Mouse (Mus musculus): ENCODE measurements at regions not wholly inside any gene's neighbourhood (a gene's known extent, or its start where the extent isn't known, plus 50 kb on each side); places are given as distances from the start of the nearest gene placed in this dataset.
A peak's percentile ranks its signal among the peaks of the same experiment; 100 is the strongest.

DNA sequence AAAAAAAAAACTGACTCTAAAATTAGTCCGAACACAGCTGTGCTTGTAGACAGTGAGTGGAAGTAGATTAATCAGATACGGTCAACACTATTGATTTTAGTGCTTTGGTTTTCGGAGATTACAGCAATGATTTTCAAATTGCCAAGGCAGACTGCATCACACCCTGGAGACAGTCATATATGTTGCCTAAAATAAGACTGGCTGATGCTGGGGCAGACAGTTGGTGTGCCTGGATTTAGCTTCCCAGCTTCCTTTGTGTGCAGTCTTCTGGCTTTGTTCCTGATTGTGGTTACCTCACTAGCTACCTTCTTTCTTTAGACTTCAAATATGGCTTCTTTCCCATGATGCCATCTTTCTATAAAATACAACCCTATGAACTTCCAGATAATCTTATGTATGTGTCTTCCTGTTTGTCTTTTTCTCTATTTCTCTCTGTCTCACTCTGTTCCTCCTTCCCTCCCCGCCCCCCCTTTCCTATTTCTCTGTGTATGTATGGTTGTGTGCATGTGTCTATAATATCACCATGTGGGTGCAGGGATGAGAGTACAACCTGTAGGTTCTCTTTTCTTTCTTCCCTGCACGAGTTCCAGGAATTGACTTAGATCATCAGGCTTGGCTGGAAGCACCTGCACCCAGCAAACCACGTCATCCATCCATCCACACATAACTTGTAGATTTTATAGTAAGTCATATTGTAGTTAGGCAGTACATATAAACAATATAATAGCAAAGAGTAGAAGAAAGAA is 199.7 kb upstream of the Gm9008 start:
- peak in 1 of 2 experiments; percentile 9 for DNase-seq (ENCODE audit: low spot score in 2 of 2)

DNA sequence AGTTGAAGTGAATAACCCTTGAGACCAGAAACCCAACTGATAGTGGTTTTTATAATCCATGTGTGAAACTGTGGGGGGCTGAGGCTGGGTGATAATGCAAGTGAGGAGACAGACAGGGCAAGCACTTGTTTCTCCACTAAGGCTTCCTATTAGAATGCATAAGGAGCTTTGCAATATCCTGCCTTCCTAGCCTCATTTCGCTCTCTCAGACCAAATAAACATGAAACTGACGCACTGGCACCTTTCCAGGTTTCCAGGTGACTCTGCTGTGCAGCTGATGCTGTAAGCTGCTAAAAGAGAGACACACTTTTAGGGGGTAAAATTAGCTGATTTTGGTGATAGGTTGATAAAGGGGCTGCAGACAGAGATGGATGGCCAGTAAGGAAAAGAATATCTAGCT is 191.2 kb upstream of the Gm9008 start:
- DNase-seq (ENCODE audit: low spot score in 2 of 2), result no peak

DNA sequence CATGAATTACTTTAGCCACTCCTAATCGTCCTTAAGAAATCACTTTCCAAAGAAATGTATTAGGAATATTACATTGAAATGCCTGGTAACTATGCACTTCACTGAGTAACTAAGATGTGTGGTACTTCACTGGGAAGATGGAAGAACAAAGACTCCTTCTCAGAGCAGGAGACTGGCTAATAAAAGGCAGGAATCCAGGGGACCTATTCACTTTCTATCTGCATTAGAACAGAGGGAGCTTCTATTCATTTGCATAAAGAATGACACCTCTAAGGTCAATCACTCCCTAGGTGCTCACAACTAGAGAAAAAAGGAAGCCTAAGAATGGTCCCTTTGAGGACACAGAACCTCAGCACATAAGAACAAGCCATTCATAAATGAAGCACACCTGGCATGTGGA is 142.0 kb upstream of the Gm9008 start:
- DNase-seq (ENCODE audit: low spot score in 2 of 2), result no peak

DNA sequence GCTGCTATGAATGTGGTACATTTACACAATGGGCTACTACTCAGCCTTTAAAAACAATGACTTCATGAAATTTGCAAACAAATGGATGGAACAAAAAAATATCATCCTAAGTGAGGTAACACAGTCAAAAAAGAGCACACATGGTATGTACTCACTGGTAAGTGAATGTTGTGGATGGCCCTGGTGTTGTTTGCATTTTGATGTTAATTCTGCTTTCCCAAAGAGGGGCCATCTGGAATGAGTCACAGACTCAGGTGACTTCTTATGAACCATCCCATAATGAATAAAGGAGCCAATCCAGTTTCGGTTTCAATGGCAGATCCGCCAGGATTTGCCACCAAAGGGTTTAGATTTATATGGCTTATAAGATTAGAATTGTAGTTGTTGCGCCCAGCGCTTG is 130.8 kb upstream of the Gm9008 start:
- DNase-seq (ENCODE audit: low spot score in 2 of 2), result no peak

DNA sequence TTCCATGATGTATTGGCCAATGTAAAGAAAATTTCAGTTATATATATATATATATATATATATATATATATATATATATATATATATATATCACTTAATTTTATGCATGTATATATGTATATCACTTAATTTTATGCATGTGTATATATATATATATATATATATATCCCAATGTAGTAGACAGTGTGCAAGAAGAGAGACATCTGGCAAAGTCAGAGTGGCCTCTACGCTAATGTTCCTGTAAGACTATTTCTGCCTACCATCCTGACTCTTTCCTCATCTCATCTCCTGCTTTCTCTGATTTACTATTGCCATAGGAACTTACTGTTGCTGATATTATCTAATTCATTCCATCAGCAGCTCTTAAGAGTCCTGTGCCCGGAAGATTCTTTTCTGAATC is 123.9 kb upstream of the Gm9008 start:
- no peak for DNase-seq (ENCODE audit: low spot score in 2 of 2)

DNA sequence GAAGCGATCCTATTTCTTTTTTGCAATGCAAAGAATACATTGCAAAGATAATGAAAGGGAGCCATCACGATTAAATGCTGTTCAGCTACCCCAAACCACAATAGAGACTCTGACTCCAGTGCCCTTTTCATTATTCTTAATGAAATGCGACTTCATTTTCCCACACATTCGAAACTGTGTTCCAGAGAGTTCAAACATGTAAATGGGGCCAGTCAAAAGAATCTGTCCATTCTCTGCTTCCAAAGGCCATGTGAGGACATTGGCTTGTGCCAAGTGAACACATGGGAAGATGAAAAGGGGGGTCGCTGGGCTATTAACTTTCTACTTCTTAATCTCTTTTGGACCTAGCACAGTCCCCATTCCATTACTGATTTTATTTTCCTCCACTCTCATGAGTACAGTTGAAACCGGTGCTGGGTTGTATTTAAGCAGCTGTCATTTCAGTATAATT is 123.2 kb upstream of the Gm9008 start:
- DNase-seq (ENCODE audit: low spot score in 2 of 2), result no peak
